Mouse (Mus musculus): ENCODE measurements at regions not wholly inside any gene's neighbourhood (a gene's known extent, or its start where the extent isn't known, plus 50 kb on each side); places are given as distances from the start of the nearest gene placed in this dataset.
A peak's percentile ranks its signal among the peaks of the same experiment; 100 is the strongest.

GRCm38 (mm10) chr12:39558491-39558890 lies 479.3 kb downstream of the Arl4a start:
- no peak for TF ChIP-seq POLR2A (IDR thresholded peaks at IDR 0.05; ENCODE audit: extremely low read depth, insufficient read depth, low read length)
- no peaks in the 10 kb centered on the region for H3K79me2 ChIP-seq (ENCODE audit: control insufficient read depth, insufficient read depth, low read length)
- H3K27me3 ChIP-seq (ENCODE audit: control insufficient read depth, insufficient read depth, low read length) = no peaks in the 10 kb centered on the region
- WGBS = 95% methylated on average over 3 of the region's 3 CpGs
- DNase-seq (ENCODE audit: extremely low read depth, low read depth, low spot score) = peak; percentile 77
- H3K4me3 ChIP-seq (ENCODE audit: insufficient read depth, low read depth, low read length) = no peak overlapping the region
- H3K9ac ChIP-seq (ENCODE audit: low read depth, low read length) = no peak overlapping the region
- H3K27ac ChIP-seq (replicated peaks; ENCODE audit: insufficient read depth, low read depth, low read length) = no peak overlapping the region
- no peaks in the 10 kb centered on the region for H3K4me1 ChIP-seq (ENCODE audit: control insufficient read depth, insufficient read depth, low read length)
- H3K36me3 ChIP-seq (ENCODE audit: control insufficient read depth, insufficient read depth, low read length) = no peaks in the 10 kb centered on the region

- no peak overlapping the region for H3K27ac ChIP-seq (replicated peaks; ENCODE audit: insufficient read depth, low read depth, low read length)
- no peaks in the 10 kb centered on the region for H3K79me2 ChIP-seq (ENCODE audit: control insufficient read depth, insufficient read depth, low read length)
- H3K4me3 ChIP-seq (ENCODE audit: insufficient read depth, low read depth, low read length) = no peak overlapping the region
- H3K27me3 ChIP-seq (ENCODE audit: control insufficient read depth, insufficient read depth, low read length) = no peaks in the 10 kb centered on the region
- H3K36me3 ChIP-seq (ENCODE audit: control insufficient read depth, insufficient read depth, low read length) = no peaks in the 10 kb centered on the region
- no peaks in the 10 kb centered on the region for H3K4me1 ChIP-seq (ENCODE audit: control insufficient read depth, insufficient read depth, low read length)
- 83% methylated on average over 2 of the region's 2 CpGs for WGBS
- no peak overlapping the region for H3K9ac ChIP-seq (ENCODE audit: low read depth, low read length)
- no peak for TF ChIP-seq POLR2A (IDR thresholded peaks at IDR 0.05; ENCODE audit: extremely low read depth, insufficient read depth, low read length)
- no peak for TF ChIP-seq CTCF (IDR thresholded peaks at IDR 0.05; ENCODE audit: low read depth, low read length)
- DNase-seq (ENCODE audit: extremely low read depth, low read depth, low spot score) = no peak
Measured at GRCm38 (mm10) chr12:39536326-39536725, 501.5 kb downstream of the Arl4a start.

GRCm38 (mm10) chr12:39528121-39528520 lies 509.7 kb downstream of the Arl4a start:
- Histone ChIP-seq H3K4me1 (ENCODE audit: control insufficient read depth, insufficient read depth, low read length) (no peaks in the 10 kb centered on the region), H3K79me2 (ENCODE audit: control insufficient read depth, insufficient read depth, low read length) (no peaks in the 10 kb centered on the region), H3K27ac (replicated peaks; ENCODE audit: insufficient read depth, low read depth, low read length) (no peak overlapping the region), H3K27me3 (ENCODE audit: control insufficient read depth, insufficient read depth, low read length) (no peaks in the 10 kb centered on the region), H3K36me3 (ENCODE audit: control insufficient read depth, insufficient read depth, low read length) (no peaks in the 10 kb centered on the region), H3K9ac (ENCODE audit: low read depth, low read length) (no peak overlapping the region), H3K4me3 (ENCODE audit: insufficient read depth, low read depth, low read length) (no peak overlapping the region)
- no peak for DNase-seq (ENCODE audit: extremely low read depth, low read depth, low spot score)
- 62% methylated on average over 4 of the region's 4 CpGs for WGBS
- TF ChIP-seq POLR2A (IDR thresholded peaks at IDR 0.05; ENCODE audit: extremely low read depth, insufficient read depth, low read length) (no peak), CTCF (IDR thresholded peaks at IDR 0.05; ENCODE audit: low read depth, low read length) (no peak)

GRCm38 (mm10) chr12:39527216-39527600 lies 510.6 kb downstream of the Arl4a start:
- H3K79me2 ChIP-seq (ENCODE audit: control insufficient read depth, insufficient read depth, low read length) = no peaks in the 10 kb centered on the region
- no peaks in the 10 kb centered on the region for H3K36me3 ChIP-seq (ENCODE audit: control insufficient read depth, insufficient read depth, low read length)
- no peak for TF ChIP-seq POLR2A (IDR thresholded peaks at IDR 0.05; ENCODE audit: extremely low read depth, insufficient read depth, low read length)
- TF ChIP-seq CTCF (IDR thresholded peaks at IDR 0.05; ENCODE audit: low read depth, low read length) = no peak
- no peaks in the 10 kb centered on the region for H3K4me1 ChIP-seq (ENCODE audit: control insufficient read depth, insufficient read depth, low read length)
- no peak overlapping the region for H3K4me3 ChIP-seq (ENCODE audit: insufficient read depth, low read depth, low read length)
- no peaks in the 10 kb centered on the region for H3K27me3 ChIP-seq (ENCODE audit: control insufficient read depth, insufficient read depth, low read length)
- H3K9ac ChIP-seq (ENCODE audit: low read depth, low read length) = no peak overlapping the region
- DNase-seq (ENCODE audit: extremely low read depth, low read depth, low spot score) = no peak
- no peak overlapping the region for H3K27ac ChIP-seq (replicated peaks; ENCODE audit: insufficient read depth, low read depth, low read length)
- WGBS = 84% methylated on average over 3 of the region's 3 CpGs

GRCm38 (mm10) chr12:39526535-39527215 lies 511.1 kb downstream of the Arl4a start:
- Histone ChIP-seq H3K27ac (replicated peaks; ENCODE audit: insufficient read depth, low read depth, low read length) (no peak overlapping the region), H3K79me2 (ENCODE audit: control insufficient read depth, insufficient read depth, low read length) (no peaks in the 10 kb centered on the region), H3K9ac (ENCODE audit: low read depth, low read length) (no peak overlapping the region), H3K4me1 (ENCODE audit: control insufficient read depth, insufficient read depth, low read length) (no peaks in the 10 kb centered on the region), H3K36me3 (ENCODE audit: control insufficient read depth, insufficient read depth, low read length) (no peaks in the 10 kb centered on the region), H3K4me3 (ENCODE audit: insufficient read depth, low read depth, low read length) (no peak overlapping the region), H3K27me3 (ENCODE audit: control insufficient read depth, insufficient read depth, low read length) (no peaks in the 10 kb centered on the region)
- 71% methylated on average over 6 of the region's 6 CpGs for WGBS
- no peak for DNase-seq (ENCODE audit: extremely low read depth, low read depth, low spot score)
- no peak for TF ChIP-seq CTCF (IDR thresholded peaks at IDR 0.05; ENCODE audit: low read depth, low read length)

- no peaks in the 10 kb centered on the region for H3K4me1 ChIP-seq (ENCODE audit: control insufficient read depth, insufficient read depth, low read length)
- no peaks in the 10 kb centered on the region for H3K36me3 ChIP-seq (ENCODE audit: control insufficient read depth, insufficient read depth, low read length)
- no peak overlapping the region for H3K27ac ChIP-seq (replicated peaks; ENCODE audit: insufficient read depth, low read depth, low read length)
- H3K79me2 ChIP-seq (ENCODE audit: control insufficient read depth, insufficient read depth, low read length) = no peaks in the 10 kb centered on the region
- TF ChIP-seq POLR2A (IDR thresholded peaks at IDR 0.05; ENCODE audit: extremely low read depth, insufficient read depth, low read length) (no peak), CTCF (IDR thresholded peaks at IDR 0.05; ENCODE audit: low read depth, low read length) (no peak)
- 75% methylated on average over 4 of the region's 4 CpGs for WGBS
- no peak overlapping the region for H3K4me3 ChIP-seq (ENCODE audit: insufficient read depth, low read depth, low read length)
- H3K27me3 ChIP-seq (ENCODE audit: control insufficient read depth, insufficient read depth, low read length) = no peaks in the 10 kb centered on the region
- H3K9ac ChIP-seq (ENCODE audit: low read depth, low read length) = no peak overlapping the region
- DNase-seq (ENCODE audit: extremely low read depth, low read depth, low spot score) = no peak
Measured at GRCm38 (mm10) chr12:39515690-39516089, 522.1 kb downstream of the Arl4a start.
